Mouse (Mus musculus) CH12.LX (cell line): ENCODE measurements around the gene Psmd2. TPM values are rescaled to one million over a fixed set of nuclear protein-coding genes. Genes with fewer than 3 reads are reported as not detected.

Experiments
- DNase-seq: peaks from one replicate; pipeline ENCODE4 v3.0.0-alpha.2; 2013; ENCODE audit errors: extremely low read depth
- H3K27ac ChIP-seq: 2 replicates; pipeline ENCODE4 v1.5.1; 2012; ENCODE audit warnings: low read depth, mild to moderate bottlenecking, control low read depth, moderate library complexity; ENCODE audit not compliant: insufficient read depth
- H3K27me3 ChIP-seq: replicated peaks from 2 replicates; pipeline ENCODE3; 2012; ENCODE audit warnings: inconsistent platforms
- H3K36me3 ChIP-seq, 2 experiments: replicated peaks in 1 of 2; 2 replicates each; pipeline versions ENCODE3 to v1.6.1; 2012; ENCODE audit warnings: inconsistent platforms in 1 of 2, low read length in 1 of 2, mild to moderate bottlenecking in 1 of 2, mixed read lengths in 1 of 2, moderate library complexity in 1 of 2; ENCODE audit not compliant: control insufficient read depth in 1 of 2, insufficient read depth in 1 of 2
- H3K4me1 ChIP-seq, 2 experiments: 2 replicates each; pipeline ENCODE4 v1.6.1; 2012; ENCODE audit warnings: inconsistent platforms in 1 of 2, moderate library complexity in 1 of 2; ENCODE audit not compliant: insufficient read depth in 2 of 2, control insufficient read depth in 1 of 2
- H3K4me2 ChIP-seq: 2 replicates; pipeline ENCODE4 v1.6.1; 2012; ENCODE audit warnings: low read depth, mild to moderate bottlenecking, control low read depth; ENCODE audit not compliant: poor library complexity, insufficient read depth, severe bottlenecking
- H3K4me3 ChIP-seq, 3 experiments: fragments of 150-350 bp in 1 of 3; sonication (generic) in 1 of 3; replicated peaks in 1 of 3; 2 replicates each; pipeline versions ENCODE3 to v1.5.1; 2011 to 2012; ENCODE audit warnings: low read depth in 2 of 3, low read length in 2 of 3, mild to moderate bottlenecking in 2 of 3, moderate library complexity in 2 of 3, control low read depth in 1 of 3, improper control_type of control experiment in 1 of 3, inconsistent platforms in 1 of 3, mixed read lengths in 1 of 3; ENCODE audit not compliant: poor library complexity in 1 of 3
- H3K79me2 ChIP-seq: replicated peaks from 2 replicates; pipeline ENCODE4 v1.6.1; 2012; ENCODE audit warnings: mild to moderate bottlenecking, moderate library complexity; ENCODE audit not compliant: control insufficient read depth, poor library complexity, insufficient read depth, severe bottlenecking; ENCODE audit errors: extremely low read depth
- H3K9ac ChIP-seq: 2 replicates; pipeline ENCODE4 v1.6.1; 2012; ENCODE audit warnings: low read depth, mild to moderate bottlenecking, control low read depth, moderate library complexity; ENCODE audit not compliant: insufficient read depth
- H3K9me3 ChIP-seq: replicated peaks from 2 replicates; pipeline ENCODE3; 2012; ENCODE audit warnings: low read length, inconsistent platforms, mixed read lengths
- BHLHE40 ChIP-seq: IDR thresholded peaks from 2 replicates; pipeline ENCODE4 v1.6.1; 2011; ENCODE audit warnings: mild to moderate bottlenecking, low read depth, low read length, improper control_type of control experiment
- CHD2 ChIP-seq: IDR thresholded peaks from 2 replicates; pipeline ENCODE4 v1.6.1; 2011; ENCODE audit warnings: low read length, improper control_type of control experiment
- CTCF ChIP-seq, 2 experiments: IDR thresholded peaks in 1 of 2; conservative IDR thresholded peaks in 1 of 2; 2 replicates each; pipeline ENCODE4 v1.5.1; 2011 to 2012; ENCODE audit warnings: low read depth in 2 of 2, low read length in 2 of 2, improper control_type of control experiment in 1 of 2, inconsistent platforms in 1 of 2, mild to moderate bottlenecking in 1 of 2, moderate library complexity in 1 of 2
- E2F4 ChIP-seq: IDR thresholded peaks from 2 replicates; pipeline ENCODE4 v1.6.1; 2011; ENCODE audit warnings: low read depth, low read length, improper control_type of control experiment; ENCODE audit not compliant: insufficient replicate concordance
- ELF1 ChIP-seq: IDR thresholded peaks from 2 replicates; pipeline ENCODE4 v1.6.1; 2014; ENCODE audit warnings: low read depth, mild to moderate bottlenecking, inconsistent platforms, low read length, improper control_type of control experiment
- EP300 ChIP-seq: IDR thresholded peaks from 2 replicates; pipeline ENCODE4 v1.6.1; 2011; ENCODE audit warnings: low read length, improper control_type of control experiment
- GABPA ChIP-seq: IDR thresholded peaks from 2 replicates; pipeline ENCODE4 v1.6.1; 2012; ENCODE audit warnings: low read depth, low read length, improper control_type of control experiment, inconsistent platforms; ENCODE audit not compliant: insufficient replicate concordance
- HCFC1 ChIP-seq: IDR thresholded peaks from 2 replicates; pipeline ENCODE4 v1.6.1; 2012; ENCODE audit warnings: low read depth, mild to moderate bottlenecking, inconsistent platforms, low read length, improper control_type of control experiment
- JUN ChIP-seq: IDR thresholded peaks from 2 replicates; pipeline ENCODE4 v1.6.1; 2011; ENCODE audit warnings: low read depth, mild to moderate bottlenecking, low read length, improper control_type of control experiment, moderate library complexity; ENCODE audit not compliant: insufficient read depth
- KAT2A ChIP-seq: IDR thresholded peaks from 2 replicates; pipeline ENCODE4 v1.6.1; 2012; ENCODE audit warnings: low read length, improper control_type of control experiment, inconsistent platforms; ENCODE audit not compliant: insufficient replicate concordance
- MAFK ChIP-seq: IDR thresholded peaks from 2 replicates; pipeline ENCODE4 v1.6.1; 2011; ENCODE audit warnings: low read length, improper control_type of control experiment; ENCODE audit not compliant: insufficient replicate concordance
- MEF2A ChIP-seq: IDR thresholded peaks from 2 replicates; pipeline ENCODE4 v1.6.1; 2014; ENCODE audit warnings: low read depth, mild to moderate bottlenecking, inconsistent platforms, low read length, improper control_type of control experiment, borderline replicate concordance
- NELFE ChIP-seq: IDR thresholded peaks from 2 replicates; pipeline ENCODE4 v1.6.1; 2011; ENCODE audit warnings: low read depth, low read length, improper control_type of control experiment
- NRF1 ChIP-seq: IDR thresholded peaks from 2 replicates; pipeline ENCODE4 v1.6.1; 2014; ENCODE audit warnings: low read depth, mild to moderate bottlenecking, inconsistent platforms, low read length, improper control_type of control experiment, moderate library complexity
- PAX5 ChIP-seq: IDR thresholded peaks from 2 replicates; pipeline ENCODE4 v1.6.1; 2012; ENCODE audit warnings: low read length, inconsistent platforms, mixed read lengths
- POLR2A ChIP-seq: IDR thresholded peaks from 2 replicates; pipeline ENCODE4 v1.6.1; 2011; ENCODE audit warnings: low read depth, mild to moderate bottlenecking, improper control_type of control experiment, low read length
- RAD21 ChIP-seq: IDR thresholded peaks from 2 replicates; pipeline ENCODE4 v1.6.1; 2011; ENCODE audit warnings: low read depth, mild to moderate bottlenecking, low read length, improper control_type of control experiment, moderate library complexity
- RCOR1 ChIP-seq: conservative IDR thresholded peaks from 2 replicates; pipeline ENCODE4 v1.6.1; 2012; ENCODE audit warnings: low read depth, mild to moderate bottlenecking, inconsistent platforms, low read length, improper control_type of control experiment
- SIN3A ChIP-seq: IDR thresholded peaks from 2 replicates; pipeline ENCODE4 v1.6.1; 2012; ENCODE audit warnings: low read length, improper control_type of control experiment, inconsistent platforms
- SMC3 ChIP-seq: IDR thresholded peaks from 2 replicates; pipeline ENCODE4 v1.6.1; 2011; ENCODE audit warnings: low read depth, low read length, improper control_type of control experiment
- TBP ChIP-seq: conservative IDR thresholded peaks from 2 replicates; pipeline ENCODE4 v1.6.1; 2011; ENCODE audit warnings: low read depth, low read length, improper control_type of control experiment
- TCF12 ChIP-seq: IDR thresholded peaks from 2 replicates; pipeline ENCODE4 v1.6.1; 2014; ENCODE audit warnings: low read depth, mild to moderate bottlenecking, inconsistent platforms, low read length, improper control_type of control experiment
- UBTF ChIP-seq: IDR thresholded peaks from 2 replicates; pipeline ENCODE4 v1.6.1; 2012; ENCODE audit warnings: low read depth, mild to moderate bottlenecking, inconsistent platforms, low read length, improper control_type of control experiment, moderate library complexity
- USF1 ChIP-seq: IDR thresholded peaks from 2 replicates; pipeline ENCODE4 v1.6.1; 2014; ENCODE audit warnings: low read depth, mild to moderate bottlenecking, inconsistent platforms, low read length, improper control_type of control experiment
- USF2 ChIP-seq: conservative IDR thresholded peaks from 2 replicates; pipeline ENCODE4 v1.6.1; 2011; ENCODE audit warnings: low read depth, low read length, improper control_type of control experiment
- ZC3H11A ChIP-seq: IDR thresholded peaks from 2 replicates; pipeline ENCODE4 v1.6.1; 2012; ENCODE audit warnings: low read depth, mild to moderate bottlenecking, inconsistent platforms, low read length, improper control_type of control experiment
- ZKSCAN1 ChIP-seq: IDR thresholded peaks from 2 replicates; pipeline ENCODE4 v1.6.1; 2012; ENCODE audit warnings: low read depth, inconsistent platforms, low read length, improper control_type of control experiment, borderline replicate concordance
- ZNF384 ChIP-seq: IDR thresholded peaks from 2 replicates; pipeline ENCODE4 v1.6.1; 2012; ENCODE audit warnings: low read depth, low read length, improper control_type of control experiment, inconsistent platforms
- dilution Hi-C: fragments of 300-500 bp; cut with MboI; formaldehyde crosslinking; loops from 2 replicates; pipeline ENCODE4 v1.14.3; 2020; ENCODE audit warnings: low sequenced_read_pairs; ENCODE audit not compliant: extremely low pct_unique_long_range_greater_than_20kb, extremely low pct_ligation_motif_present
- in situ Hi-C: fragments of 300-500 bp; cut with MboI; formaldehyde crosslinking; loops from 3 replicates; pipeline ENCODE4 v1.14.3; 2019; ENCODE audit warnings: low sequenced_read_pairs, low pct_ligation_motif_present, low pct_unique_long_range_greater_than_20kb, mixed read lengths
- polyA plus RNA-seq: library from polyadenylated mRNA; unstranded; fragments of >175 nt; gene quantifications from 2 replicates; pipeline ENCODE4 v1.2.1, GENCODE M21; 2012; ENCODE audit warnings: low read depth; ENCODE audit not compliant: insufficient read length
- total RNA-seq, 2 experiments: library from RNA; depleted of rRNA; stranded (reverse); fragments of 300-350 nt in 1 of 2; fragments of >200 nt in 1 of 2; gene quantifications; 2 replicates each; pipeline ENCODE4 v1.2.3; 2012 to 2014

The Psmd2 gene
- total and polyA plus RNA-seq, 3 experiments: 273 to 528 (median 340) TPM

DNA sequence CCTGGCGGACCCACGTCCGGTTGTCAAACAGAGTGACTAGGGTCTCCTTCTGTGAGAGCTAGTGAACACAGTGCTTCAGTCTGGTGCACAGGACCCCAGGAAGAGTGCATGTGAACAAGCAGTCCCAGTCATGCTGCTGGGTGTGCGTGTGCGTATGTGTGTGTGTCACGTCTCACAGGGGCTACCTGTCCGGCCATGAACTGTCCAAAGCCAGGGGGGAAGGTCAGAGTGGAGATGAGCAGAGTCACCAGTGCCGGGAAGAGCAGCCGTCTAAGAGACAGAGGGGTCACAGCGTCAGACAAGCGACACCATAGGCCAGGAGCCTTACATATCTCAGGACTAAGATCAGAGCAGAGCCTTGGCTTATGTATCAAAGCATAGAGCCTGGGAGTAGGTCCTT lies 58.9 kb downstream of the Psmd2 start:
- no peak overlapping the region for H3K9ac ChIP-seq
- H3K27me3 ChIP-seq: peaks cover 9% of the 10 kb centered on the region
- peaks cover 6 to 24% of the 10 kb centered on the region in 2 experiments; a peak in 3 of 4 replicates for H3K4me1 ChIP-seq
- H3K9me3 ChIP-seq: no peaks in the 10 kb centered on the region
- TF ChIP-seq E2F4 (no peak), ZC3H11A (no peak), PAX5 (no peak), HCFC1 (no peak), TCF12 (no peak), CTCF (conservative IDR thresholded peaks at IDR 0.05 in 1 of 2, IDR thresholded peaks at IDR 0.05 in 1 of 2; ENCODE audit: low read depth in 2 of 2, low read length in 2 of 2) (no peak), MAFK (no peak)
- H3K27ac ChIP-seq: no peak overlapping the region
- in situ Hi-C loops: loop anchor here (10.0 kb wide), 1 partner anchor 184 kb away; no protein-coding TSS in a partner anchor
- H3K4me2 ChIP-seq: no peak overlapping the region
- peaks cover 0 to 25% of the 10 kb centered on the region in 2 experiments for H3K36me3 ChIP-seq
- no peak for DNase-seq
- dilution Hi-C loops: no loop called here
- no peak overlapping the region for H3K4me3 ChIP-seq
- H3K79me2 ChIP-seq: no peaks in the 10 kb centered on the region

DNA sequence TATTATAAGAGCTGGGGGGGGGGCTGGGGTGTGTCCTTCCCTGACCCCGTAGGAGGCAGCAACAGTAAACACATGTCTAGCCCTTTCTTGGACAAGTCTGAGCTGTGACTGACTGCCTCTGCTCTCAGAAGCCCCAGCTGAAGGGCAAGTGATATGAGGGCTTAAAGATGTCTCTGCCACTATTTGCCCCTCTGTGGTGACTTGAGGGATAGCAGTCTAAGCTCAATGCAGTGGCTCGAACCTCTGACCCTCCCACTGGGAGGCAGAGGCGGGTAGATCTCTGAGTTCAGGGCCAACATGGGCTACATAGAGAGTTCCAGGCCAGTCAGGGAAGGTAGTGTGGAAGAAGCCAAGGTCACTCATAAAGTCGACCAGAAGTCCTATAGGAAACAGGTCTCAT lies 59.4 kb downstream of the Psmd2 start:
- no peaks in the 10 kb centered on the region for H3K9me3 ChIP-seq
- H3K27ac ChIP-seq: no peak overlapping the region
- H3K4me1 ChIP-seq: peaks cover 7 to 24% of the 10 kb centered on the region in 2 experiments; a peak in 3 of 4 replicates
- no peaks in the 10 kb centered on the region for H3K79me2 ChIP-seq
- dilution Hi-C loops: no loop called here
- TF ChIP-seq GABPA (no peak), RCOR1 (no peak), UBTF (no peak), KAT2A (no peak), RAD21 (peak; percentile 35), E2F4 (no peak), ZKSCAN1 (no peak), NRF1 (no peak), MEF2A (no peak), ELF1 (no peak), SIN3A (no peak), CTCF (conservative IDR thresholded peaks at IDR 0.05 in 1 of 2, IDR thresholded peaks at IDR 0.05 in 1 of 2; ENCODE audit: low read depth in 2 of 2, low read length in 2 of 2) (peak in 1 of 2 experiments; percentile 61; a peak in 3 of 4 replicates), NELFE (no peak), SMC3 (peak; percentile 50), JUN (no peak), PAX5 (no peak), ZNF384 (no peak), USF1 (no peak), TBP (no peak), POLR2A (no peak), USF2 (no peak), ZC3H11A (no peak), BHLHE40 (no peak), CHD2 (no peak), EP300 (no peak), HCFC1 (no peak)
- peak; percentile 46 for DNase-seq
- in situ Hi-C loops: loop anchor here (10.0 kb wide), 1 partner anchor 184 kb away; no protein-coding TSS in a partner anchor
- H3K27me3 ChIP-seq: peaks cover 11% of the 10 kb centered on the region
- H3K4me2 ChIP-seq: no peak overlapping the region
- H3K9ac ChIP-seq: no peak overlapping the region
- H3K4me3 ChIP-seq: no peak overlapping the region
- peaks cover 0 to 25% of the 10 kb centered on the region in 2 experiments for H3K36me3 ChIP-seq
